Mouse (Mus musculus) CH12.LX (cell line): Measurements from ENCODE around the gene Mdh2. TPM values are rescaled to one million over a fixed set of nuclear protein-coding genes. Genes with fewer than 3 reads are reported as not detected.

Experiments used
- DNase-seq: peaks from one replicate; pipeline ENCODE4 v3.0.0-alpha.2; 2013; ENCODE audit errors: extremely low read depth
- H3K27ac ChIP-seq: 2 replicates; pipeline ENCODE4 v1.5.1; 2012; ENCODE audit warnings: low read depth, mild to moderate bottlenecking, control low read depth, moderate library complexity; ENCODE audit not compliant: insufficient read depth
- H3K27me3 ChIP-seq: replicated peaks from 2 replicates; pipeline ENCODE3; 2012; ENCODE audit warnings: inconsistent platforms
- H3K36me3 ChIP-seq, 2 experiments: replicated peaks in 1 of 2; 2 replicates each; pipeline versions ENCODE3 to v1.6.1; 2012; ENCODE audit warnings: inconsistent platforms in 1 of 2, low read length in 1 of 2, mild to moderate bottlenecking in 1 of 2, mixed read lengths in 1 of 2, moderate library complexity in 1 of 2; ENCODE audit not compliant: control insufficient read depth in 1 of 2, insufficient read depth in 1 of 2
- H3K4me1 ChIP-seq, 2 experiments: 2 replicates each; pipeline ENCODE4 v1.6.1; 2012; ENCODE audit warnings: inconsistent platforms in 1 of 2, moderate library complexity in 1 of 2; ENCODE audit not compliant: insufficient read depth in 2 of 2, control insufficient read depth in 1 of 2
- H3K4me2 ChIP-seq: 2 replicates; pipeline ENCODE4 v1.6.1; 2012; ENCODE audit warnings: low read depth, mild to moderate bottlenecking, control low read depth; ENCODE audit not compliant: poor library complexity, insufficient read depth, severe bottlenecking
- H3K4me3 ChIP-seq, 3 experiments: fragments of 150-350 bp in 1 of 3; sonication (generic) in 1 of 3; replicated peaks in 1 of 3; 2 replicates each; pipeline versions ENCODE3 to v1.5.1; 2011 to 2012; ENCODE audit warnings: low read depth in 2 of 3, low read length in 2 of 3, mild to moderate bottlenecking in 2 of 3, moderate library complexity in 2 of 3, control low read depth in 1 of 3, improper control_type of control experiment in 1 of 3, inconsistent platforms in 1 of 3, mixed read lengths in 1 of 3; ENCODE audit not compliant: poor library complexity in 1 of 3
- H3K79me2 ChIP-seq: replicated peaks from 2 replicates; pipeline ENCODE4 v1.6.1; 2012; ENCODE audit warnings: mild to moderate bottlenecking, moderate library complexity; ENCODE audit not compliant: control insufficient read depth, poor library complexity, insufficient read depth, severe bottlenecking; ENCODE audit errors: extremely low read depth
- H3K9ac ChIP-seq: 2 replicates; pipeline ENCODE4 v1.6.1; 2012; ENCODE audit warnings: low read depth, mild to moderate bottlenecking, control low read depth, moderate library complexity; ENCODE audit not compliant: insufficient read depth
- H3K9me3 ChIP-seq: replicated peaks from 2 replicates; pipeline ENCODE3; 2012; ENCODE audit warnings: low read length, inconsistent platforms, mixed read lengths
- BHLHE40 ChIP-seq: IDR thresholded peaks from 2 replicates; pipeline ENCODE4 v1.6.1; 2011; ENCODE audit warnings: mild to moderate bottlenecking, low read depth, low read length, improper control_type of control experiment
- CHD1 ChIP-seq: IDR thresholded peaks from 2 replicates; pipeline ENCODE4 v1.6.1; 2012; ENCODE audit warnings: low read depth, low read length, improper control_type of control experiment, inconsistent platforms
- CHD2 ChIP-seq: IDR thresholded peaks from 2 replicates; pipeline ENCODE4 v1.6.1; 2011; ENCODE audit warnings: low read length, improper control_type of control experiment
- E2F4 ChIP-seq: IDR thresholded peaks from 2 replicates; pipeline ENCODE4 v1.6.1; 2011; ENCODE audit warnings: low read depth, low read length, improper control_type of control experiment; ENCODE audit not compliant: insufficient replicate concordance
- ETS1 ChIP-seq: conservative IDR thresholded peaks from 2 replicates; pipeline ENCODE4 v1.6.1; 2012; ENCODE audit warnings: low read depth, mild to moderate bottlenecking, inconsistent platforms, low read length, improper control_type of control experiment, moderate library complexity
- HCFC1 ChIP-seq: IDR thresholded peaks from 2 replicates; pipeline ENCODE4 v1.6.1; 2012; ENCODE audit warnings: low read depth, mild to moderate bottlenecking, inconsistent platforms, low read length, improper control_type of control experiment
- IRF4 ChIP-seq: IDR thresholded peaks from 2 replicates; pipeline ENCODE4 v1.6.1; 2014; ENCODE audit warnings: low read depth, mild to moderate bottlenecking, inconsistent platforms, low read length, improper control_type of control experiment
- JUND ChIP-seq: conservative IDR thresholded peaks from 2 replicates; pipeline ENCODE4 v1.6.1; 2011; ENCODE audit warnings: low read depth, low read length, improper control_type of control experiment
- KAT2A ChIP-seq: IDR thresholded peaks from 2 replicates; pipeline ENCODE4 v1.6.1; 2012; ENCODE audit warnings: low read length, improper control_type of control experiment, inconsistent platforms; ENCODE audit not compliant: insufficient replicate concordance
- MAFK ChIP-seq: IDR thresholded peaks from 2 replicates; pipeline ENCODE4 v1.6.1; 2011; ENCODE audit warnings: low read length, improper control_type of control experiment; ENCODE audit not compliant: insufficient replicate concordance
- MAX ChIP-seq: IDR thresholded peaks from 2 replicates; pipeline ENCODE4 v1.6.1; 2011; ENCODE audit warnings: low read length, improper control_type of control experiment
- MAZ ChIP-seq: IDR thresholded peaks from 2 replicates; pipeline ENCODE4 v1.6.1; 2012; ENCODE audit warnings: low read depth, mild to moderate bottlenecking, inconsistent platforms, low read length, improper control_type of control experiment, moderate library complexity
- MEF2A ChIP-seq: IDR thresholded peaks from 2 replicates; pipeline ENCODE4 v1.6.1; 2014; ENCODE audit warnings: low read depth, mild to moderate bottlenecking, inconsistent platforms, low read length, improper control_type of control experiment, borderline replicate concordance
- MXI1 ChIP-seq: IDR thresholded peaks from 2 replicates; pipeline ENCODE4 v1.6.1; 2011; ENCODE audit warnings: mild to moderate bottlenecking, low read depth, low read length, improper control_type of control experiment
- MYC ChIP-seq: IDR thresholded peaks from 2 replicates; pipeline ENCODE4 v1.6.1; 2011; ENCODE audit warnings: low read depth, mild to moderate bottlenecking, improper control_type of control experiment, low read length
- PAX5 ChIP-seq: IDR thresholded peaks from 2 replicates; pipeline ENCODE4 v1.6.1; 2012; ENCODE audit warnings: low read length, inconsistent platforms, mixed read lengths
- POLR2AphosphoS2 ChIP-seq: IDR thresholded peaks from 2 replicates; pipeline ENCODE4 v1.6.1; 2011; ENCODE audit warnings: low read depth, low read length, improper control_type of control experiment
- RAD21 ChIP-seq: IDR thresholded peaks from 2 replicates; pipeline ENCODE4 v1.6.1; 2011; ENCODE audit warnings: low read depth, mild to moderate bottlenecking, low read length, improper control_type of control experiment, moderate library complexity
- RCOR1 ChIP-seq: conservative IDR thresholded peaks from 2 replicates; pipeline ENCODE4 v1.6.1; 2012; ENCODE audit warnings: low read depth, mild to moderate bottlenecking, inconsistent platforms, low read length, improper control_type of control experiment
- SIN3A ChIP-seq: IDR thresholded peaks from 2 replicates; pipeline ENCODE4 v1.6.1; 2012; ENCODE audit warnings: low read length, improper control_type of control experiment, inconsistent platforms
- TCF12 ChIP-seq: IDR thresholded peaks from 2 replicates; pipeline ENCODE4 v1.6.1; 2014; ENCODE audit warnings: low read depth, mild to moderate bottlenecking, inconsistent platforms, low read length, improper control_type of control experiment
- UBTF ChIP-seq: IDR thresholded peaks from 2 replicates; pipeline ENCODE4 v1.6.1; 2012; ENCODE audit warnings: low read depth, mild to moderate bottlenecking, inconsistent platforms, low read length, improper control_type of control experiment, moderate library complexity
- USF1 ChIP-seq: IDR thresholded peaks from 2 replicates; pipeline ENCODE4 v1.6.1; 2014; ENCODE audit warnings: low read depth, mild to moderate bottlenecking, inconsistent platforms, low read length, improper control_type of control experiment
- USF2 ChIP-seq: conservative IDR thresholded peaks from 2 replicates; pipeline ENCODE4 v1.6.1; 2011; ENCODE audit warnings: low read depth, low read length, improper control_type of control experiment
- ZC3H11A ChIP-seq: IDR thresholded peaks from 2 replicates; pipeline ENCODE4 v1.6.1; 2012; ENCODE audit warnings: low read depth, mild to moderate bottlenecking, inconsistent platforms, low read length, improper control_type of control experiment
- ZNF384 ChIP-seq: IDR thresholded peaks from 2 replicates; pipeline ENCODE4 v1.6.1; 2012; ENCODE audit warnings: low read depth, low read length, improper control_type of control experiment, inconsistent platforms
- dilution Hi-C: fragments of 300-500 bp; cut with MboI; formaldehyde crosslinking; loops from 2 replicates; pipeline ENCODE4 v1.14.3; 2020; ENCODE audit warnings: low sequenced_read_pairs; ENCODE audit not compliant: extremely low pct_unique_long_range_greater_than_20kb, extremely low pct_ligation_motif_present
- in situ Hi-C: fragments of 300-500 bp; cut with MboI; formaldehyde crosslinking; loops from 3 replicates; pipeline ENCODE4 v1.14.3; 2019; ENCODE audit warnings: low sequenced_read_pairs, low pct_ligation_motif_present, low pct_unique_long_range_greater_than_20kb, mixed read lengths
- polyA plus RNA-seq: library from polyadenylated mRNA; unstranded; fragments of >175 nt; gene quantifications from 2 replicates; pipeline ENCODE4 v1.2.1, GENCODE M21; 2012; ENCODE audit warnings: low read depth; ENCODE audit not compliant: insufficient read length
- total RNA-seq, 2 experiments: library from RNA; depleted of rRNA; stranded (reverse); fragments of 300-350 nt in 1 of 2; fragments of >200 nt in 1 of 2; gene quantifications; 2 replicates each; pipeline ENCODE4 v1.2.3; 2012 to 2014

Gene Mdh2
- total and polyA plus RNA-seq, 3 experiments: 133 to 569 (median 152) TPM

- Histone ChIP-seq H3K27me3 (no peaks in the 10 kb centered on the region), H3K27ac (no peak overlapping the region), H3K79me2 (no peaks in the 10 kb centered on the region), H3K36me3 (peaks cover 60 to 95% of the 10 kb centered on the region in 2 experiments), H3K9me3 (no peaks in the 10 kb centered on the region), H3K4me2 (no peak overlapping the region), H3K4me1 (peaks cover 4 to 23% of the 10 kb centered on the region in 2 experiments), H3K4me3 (no peak overlapping the region)
- in situ Hi-C loops (no loop called here), dilution Hi-C loops (no loop called here)
- TF ChIP-seq E2F4: no peak
- TF ChIP-seq MYC: no peak
- no peak for TF ChIP-seq PAX5
- no peak for TF ChIP-seq UBTF
- TF ChIP-seq CHD1: no peak
- no peak for TF ChIP-seq IRF4
- TF ChIP-seq ETS1: no peak
- TF ChIP-seq RAD21: no peak
- TF ChIP-seq ZNF384: no peak
- no peak for TF ChIP-seq MAFK
- TF ChIP-seq HCFC1: no peak
- no peak for TF ChIP-seq MAX
- no peak for TF ChIP-seq BHLHE40
- TF ChIP-seq TCF12: no peak
- TF ChIP-seq RCOR1: no peak
- no peak for TF ChIP-seq SIN3A
- TF ChIP-seq ZC3H11A: no peak
- TF ChIP-seq, all 38 proteins: peak for 0
- no peak for DNase-seq
- no peak overlapping the region for H3K9ac ChIP-seq
Observed at GRCm38 (mm10) chr5:135729351-135729750, 48.9 kb upstream of the Mdh2 start.

DNA sequence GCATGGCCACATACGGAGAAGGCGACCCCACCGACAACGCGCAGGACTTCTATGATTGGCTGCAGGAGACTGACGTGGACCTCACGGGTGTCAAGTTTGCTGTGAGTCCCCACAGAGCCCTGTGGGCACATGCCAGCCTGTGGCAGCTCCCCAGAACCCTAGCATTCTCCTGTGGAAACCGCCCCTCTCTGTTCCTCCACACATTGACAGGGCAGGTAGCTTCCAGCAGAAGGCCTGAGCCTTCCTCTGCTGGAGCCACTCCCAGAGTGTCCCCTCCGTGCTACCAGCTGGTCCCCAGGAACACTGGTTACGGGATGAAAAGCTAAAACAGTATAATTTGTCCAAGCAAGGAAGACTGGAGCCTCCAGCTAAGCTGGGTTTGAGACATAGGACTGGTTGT is 48.0 kb upstream of the Mdh2 start:
- no peak for TF ChIP-seq JUND
- no peak for TF ChIP-seq CHD2
- TF ChIP-seq ZNF384: no peak
- TF ChIP-seq ZC3H11A: no peak
- no peak for TF ChIP-seq KAT2A
- no peak for TF ChIP-seq USF2
- TF ChIP-seq MEF2A: no peak
- TF ChIP-seq RAD21: no peak
- TF ChIP-seq MAZ: no peak
- TF ChIP-seq MYC: no peak
- TF ChIP-seq PAX5: no peak
- no peak for TF ChIP-seq MXI1
- no peak for TF ChIP-seq POLR2AphosphoS2
- no peak for TF ChIP-seq USF1
- H3K9ac ChIP-seq: no peak overlapping the region
- peaks cover 68 to 99% of the 10 kb centered on the region in 2 experiments for H3K36me3 ChIP-seq
- in situ Hi-C loops: no loop called here
- no peak overlapping the region for H3K4me3 ChIP-seq
- peaks cover 0 to 17% of the 10 kb centered on the region in 2 experiments; a peak in 2 of 4 replicates for H3K4me1 ChIP-seq
- H3K27ac ChIP-seq: no peak overlapping the region
- no peak overlapping the region for H3K4me2 ChIP-seq
- dilution Hi-C loops: no loop called here
- H3K79me2 ChIP-seq: no peaks in the 10 kb centered on the region
- no peaks in the 10 kb centered on the region for H3K9me3 ChIP-seq
- DNase-seq: no peak
- H3K27me3 ChIP-seq: no peaks in the 10 kb centered on the region
